Mouse (Mus musculus): ENCODE data around the gene Golga7b.

- no peak for TF ChIP-seq CTCF (IDR thresholded peaks at IDR 0.05; ENCODE audit: low read depth)
- no peak for TF ChIP-seq EP300 (IDR thresholded peaks at IDR 0.05; ENCODE audit: low read depth)
Observed at GRCm38 (mm10) chr19:42290954-42291661, 43.7 kb downstream of the Golga7b start.
